Mouse (Mus musculus): Measurements from ENCODE around the gene Oasl2. TPM values are rescaled to one million over a fixed set of nuclear protein-coding genes. Genes with fewer than 3 reads are reported as not detected.

Gene Oasl2
- polyA plus RNA-seq, 1 experiment from 2014 or later: 5.3 TPM

Small RNAs within 50 kb of the gene (microRNA-seq; reads per million reads assigned to microRNA genes)
- 5.0 reads per million, percentile 17 among the genes with 10 or more reads in this experiment for gene Mir6240

Other genes starting within 250 kb of the Oasl2 start
- gene Trpv4, start 238.5 kb upstream of the Oasl2 start, polyA plus RNA-seq (2015; fragmentation: Nextera tagmentation; extraction: Ambion mirVana): 2.3 and 3.0 TPM in 2 replicates
- gene Gltp, start 206.0 kb upstream of the Oasl2 start, polyA plus RNA-seq (2015; fragmentation: Nextera tagmentation; extraction: Ambion mirVana): 49.9 and 53.4 TPM in 2 replicates
- gene Tchp, start 189.2 kb upstream of the Oasl2 start, polyA plus RNA-seq (2015; fragmentation: Nextera tagmentation; extraction: Ambion mirVana): 15.6 and 16.9 TPM in 2 replicates
- 11.9 and 27.7 TPM in 2 replicates for gene Ankrd13a, start 122.3 kb upstream of the Oasl2 start, polyA plus RNA-seq (2015; fragmentation: Nextera tagmentation; extraction: Ambion mirVana)
- gene Git2, start 121.4 kb upstream of the Oasl2 start, polyA plus RNA-seq (2015; fragmentation: Nextera tagmentation; extraction: Ambion mirVana): 40.6 and 50.2 TPM in 2 replicates
- gene 1500011B03Rik, start 73.5 kb upstream of the Oasl2 start, polyA plus RNA-seq (2015; fragmentation: Nextera tagmentation; extraction: Ambion mirVana): 285 and 306 TPM in 2 replicates
- not detected in 2 replicates for gene 4930519G04Rik, start 43.3 kb upstream of the Oasl2 start, polyA plus RNA-seq (2015; fragmentation: Nextera tagmentation; extraction: Ambion mirVana)
- 3.2 and 3.6 TPM in 2 replicates for gene Gm9936, start 38.3 kb upstream of the Oasl2 start, polyA plus RNA-seq (2015; fragmentation: Nextera tagmentation; extraction: Ambion mirVana)
- gene Oasl1, start 26.3 kb downstream of the Oasl2 start, polyA plus RNA-seq (2015; fragmentation: Nextera tagmentation; extraction: Ambion mirVana): 0.26 and 0.31 TPM in 2 replicates
- gene 2210016L21Rik, start 45.2 kb downstream of the Oasl2 start, polyA plus RNA-seq (2015; fragmentation: Nextera tagmentation; extraction: Ambion mirVana): 125 and 142 TPM in 2 replicates
- not detected in 2 replicates for gene Hnf1a, start 74.2 kb downstream of the Oasl2 start, polyA plus RNA-seq (2015; fragmentation: Nextera tagmentation; extraction: Ambion mirVana)
- gene Sppl3, start 114.2 kb downstream of the Oasl2 start, polyA plus RNA-seq (2015; fragmentation: Nextera tagmentation; extraction: Ambion mirVana): 17.3 and 19.1 TPM in 2 replicates
- gene Gm10401, start 201.4 kb downstream of the Oasl2 start, polyA plus RNA-seq (2015; fragmentation: Nextera tagmentation; extraction: Ambion mirVana): 32.2 and 35.9 TPM in 2 replicates
- gene Acads, start 222.4 kb downstream of the Oasl2 start, polyA plus RNA-seq (2015; fragmentation: Nextera tagmentation; extraction: Ambion mirVana): 20.7 and 22.0 TPM in 2 replicates
- 31.5 and 36.8 TPM in 2 replicates for gene Unc119b, start 238.0 kb downstream of the Oasl2 start, polyA plus RNA-seq (2015; fragmentation: Nextera tagmentation; extraction: Ambion mirVana)

Measured in hindbrain, embryonic 16.5 days (tissue).